Mouse (Mus musculus) large intestine, adult 2 months (tissue): ENCODE data around the gene Lurap1l. TPM values are rescaled to one million over a fixed set of nuclear protein-coding genes. Genes with fewer than 3 reads are reported as not detected.
"Not testable (repeated sequence)": the region's sequence is repeated elsewhere in the genome, so short reads cannot be mapped to it uniquely, and the experiment has no call there.

Experiments used
- DNase-seq: peaks from one replicate; pipeline ENCODE4 v3.0.0-alpha.2; 2012; ENCODE audit warnings: low read depth, low spot score
- WGBS: fragments of 180-500 bp; shearing (Covaris S2); methylation state at CpG from one replicate; pipeline ENCODE4 v1.1.7; 2018; 5-methylcytosine and 5-hydroxymethylcytosine counted together
- polyA plus RNA-seq: library from polyadenylated mRNA; depleted of rRNA; stranded (reverse); fragments of >200 nt; gene quantifications from 2 replicates; pipeline ENCODE4 v1.2.3, GENCODE M21; 2012

Lurap1l gene
- polyA plus RNA-seq, 1 experiment: 39.5 TPM

- DNase-seq: no peak
- 39% methylated on average over 2 of the region's 2 CpGs for WGBS
Observed at GRCm38 (mm10) chr4:80915211-80915610, 4.8 kb downstream of the Lurap1l start.

GRCm38 (mm10) chr4:80916695-80917094, 6.2 kb downstream of the Lurap1l start:
- 64% methylated on average over 3 of the region's 3 CpGs for WGBS
- DNase-seq: no peak

GRCm38 (mm10) chr4:80917128-80917527, 6.7 kb downstream of the Lurap1l start:
- not testable (repeated sequence) for DNase-seq
- WGBS: 33% methylated on average over 1 of the region's 1 CpGs

GRCm38 (mm10) chr4:80917812-80918211, 7.4 kb downstream of the Lurap1l start:
- DNase-seq: no peak
- 64% methylated on average over 3 of the region's 3 CpGs for WGBS

GRCm38 (mm10) chr4:80918526-80919129, 8.2 kb downstream of the Lurap1l start:
- whole genome bisulfite sequencing: 20% methylated on average over 3 of the region's 3 CpGs
- no peak for DNase-seq

- DNase-seq: no peak
- 48% methylated on average over 1 of the region's 1 CpGs for WGBS
Observed at GRCm38 (mm10) chr4:80919217-80919867, 8.9 kb downstream of the Lurap1l start.

DNA sequence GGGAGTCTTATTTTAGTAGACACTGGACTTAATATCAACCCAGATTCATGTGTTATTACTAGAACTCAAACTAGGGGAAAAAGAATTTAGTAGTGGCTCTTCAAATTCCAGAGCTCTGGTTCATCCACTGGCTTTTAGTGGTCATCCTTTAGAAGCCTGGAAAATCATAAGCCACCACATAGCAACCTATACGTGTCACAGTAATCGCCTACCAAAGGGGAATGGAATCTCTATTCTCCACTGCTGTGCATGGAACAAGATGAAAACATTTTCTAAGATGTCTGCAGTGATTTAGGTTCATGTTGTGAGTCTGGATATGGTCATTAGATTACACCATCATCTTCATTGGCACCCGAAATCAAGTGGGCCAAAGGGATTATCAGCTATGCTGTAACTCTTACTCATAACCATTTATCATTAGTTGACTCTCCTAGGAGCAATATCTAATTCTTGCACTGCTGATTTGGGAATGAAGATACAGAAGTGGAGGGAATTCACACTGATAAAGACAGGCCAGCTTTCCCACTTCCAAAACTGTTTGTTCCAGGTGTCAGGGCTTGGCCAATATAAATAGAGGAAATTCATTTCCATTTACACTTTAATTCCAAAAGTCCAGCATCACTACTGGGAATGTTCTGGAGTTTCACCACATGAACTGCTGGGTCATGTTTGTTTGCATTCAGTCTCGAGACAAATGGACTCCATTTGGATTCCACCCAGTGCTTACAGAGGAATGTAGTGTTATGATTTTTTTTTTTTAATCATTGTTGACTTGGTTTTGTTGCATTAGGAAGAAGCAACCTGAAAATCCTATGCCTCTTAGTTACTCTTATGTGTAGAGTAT, 11.4 kb downstream of the Lurap1l start:
- no peak for DNase-seq
- WGBS: 57% methylated on average over 4 of the region's 4 CpGs

DNA sequence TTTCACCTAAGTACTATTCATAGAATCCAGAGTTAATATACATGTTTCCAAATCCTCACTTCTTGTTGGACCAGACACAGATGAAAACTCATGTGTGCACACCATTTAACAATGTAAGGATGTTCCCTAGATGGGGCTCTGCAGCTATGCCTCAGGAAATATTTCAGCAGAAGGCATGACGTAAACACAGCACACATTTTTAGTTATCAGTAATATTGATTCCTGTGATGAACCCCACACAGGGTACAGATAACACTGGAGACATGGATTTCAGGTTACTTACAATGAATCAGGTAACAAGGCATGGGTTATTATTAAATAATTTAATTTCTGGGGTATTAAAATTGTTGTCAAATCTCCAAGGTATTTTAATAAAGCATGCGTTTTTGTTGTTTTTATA, 12.2 kb downstream of the Lurap1l start:
- WGBS: 83% methylated on average over 2 of the region's 2 CpGs
- DNase-seq: no peak

DNA sequence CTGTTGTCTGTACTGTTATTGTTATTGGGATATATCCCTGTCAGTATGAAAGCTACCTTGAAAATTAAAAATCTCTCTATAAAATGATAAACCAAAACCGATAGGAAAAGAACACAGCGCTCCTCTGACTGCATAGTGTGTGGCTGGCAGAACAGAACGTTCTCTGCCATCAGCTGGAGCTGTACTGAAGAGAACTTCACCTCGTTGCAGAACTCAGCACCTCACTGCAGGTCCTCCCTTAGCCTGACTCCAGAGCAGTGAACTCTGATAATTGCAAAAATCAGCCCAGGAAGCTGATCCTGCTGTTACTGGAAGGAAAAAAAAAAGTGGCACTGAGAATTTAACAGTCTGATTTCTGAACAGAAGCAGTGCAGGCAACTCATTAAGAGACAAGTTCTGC, 14.4 kb downstream of the Lurap1l start:
- 54% methylated on average over 4 of the region's 4 CpGs for WGBS

GRCm38 (mm10) chr4:80925752-80926519, 15.5 kb downstream of the Lurap1l start:
- 91% methylated on average over 6 of the region's 6 CpGs for WGBS
- no peak for DNase-seq

More for the DNA sequence above, 14.4 kb downstream of the Lurap1l start:
- no peak for DNase-seq

- no peak for DNase-seq
- WGBS: 91% methylated on average over 3 of the region's 3 CpGs
Observed at GRCm38 (mm10) chr4:80934749-80935148, 24.3 kb downstream of the Lurap1l start.

GRCm38 (mm10) chr4:80939115-80939514, 28.7 kb downstream of the Lurap1l start:
- no peak for DNase-seq
- 81% methylated on average over 2 of the region's 2 CpGs for WGBS

DNA sequence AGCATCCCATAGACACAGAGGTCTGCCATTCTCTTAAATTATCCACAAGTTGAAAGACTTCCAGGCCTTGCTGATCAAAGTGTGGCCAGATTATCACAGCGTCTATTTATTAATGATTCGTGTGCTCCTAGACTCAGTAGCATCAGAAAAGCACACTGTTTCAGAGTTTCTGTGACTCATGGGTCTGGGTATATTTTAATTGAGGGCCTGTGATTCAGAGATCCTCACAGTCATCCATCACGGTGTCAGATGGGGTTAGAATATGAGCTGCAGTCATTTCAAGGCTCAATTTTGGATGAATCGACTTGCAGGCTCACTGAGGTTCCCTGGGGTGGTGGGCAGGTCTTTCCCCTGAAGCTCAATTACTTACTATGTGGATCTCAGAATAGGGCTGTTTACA, 30.5 kb downstream of the Lurap1l start:
- DNase-seq: no peak
- WGBS: 72% methylated on average over 4 of the region's 4 CpGs

DNA sequence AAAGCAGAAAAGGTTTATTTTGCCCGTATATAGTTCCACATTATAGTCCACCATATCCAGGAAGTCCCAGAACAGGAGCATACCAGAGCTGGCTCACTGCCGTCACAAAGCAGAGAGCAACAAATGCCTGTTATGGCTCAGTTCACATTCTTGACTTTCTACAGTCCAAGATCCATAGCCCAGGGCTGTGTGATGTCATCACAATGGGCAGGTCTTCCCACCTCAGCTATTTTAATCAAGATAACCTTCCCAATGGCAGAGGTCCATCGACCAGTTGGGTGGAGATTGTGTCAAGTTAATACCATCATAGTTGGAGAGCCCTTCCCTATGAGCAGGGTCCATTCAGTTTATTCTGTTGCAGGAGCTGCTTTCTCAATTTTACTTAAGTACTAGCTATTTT, 31.5 kb downstream of the Lurap1l start:
- 51% methylated on average over 3 of the region's 3 CpGs for WGBS
- DNase-seq: no peak

GRCm38 (mm10) chr4:80944605-80945004, 34.2 kb downstream of the Lurap1l start:
- no peak for DNase-seq

GRCm38 (mm10) chr4:80949110-80949509, 38.7 kb downstream of the Lurap1l start:
- no peak for DNase-seq

DNA sequence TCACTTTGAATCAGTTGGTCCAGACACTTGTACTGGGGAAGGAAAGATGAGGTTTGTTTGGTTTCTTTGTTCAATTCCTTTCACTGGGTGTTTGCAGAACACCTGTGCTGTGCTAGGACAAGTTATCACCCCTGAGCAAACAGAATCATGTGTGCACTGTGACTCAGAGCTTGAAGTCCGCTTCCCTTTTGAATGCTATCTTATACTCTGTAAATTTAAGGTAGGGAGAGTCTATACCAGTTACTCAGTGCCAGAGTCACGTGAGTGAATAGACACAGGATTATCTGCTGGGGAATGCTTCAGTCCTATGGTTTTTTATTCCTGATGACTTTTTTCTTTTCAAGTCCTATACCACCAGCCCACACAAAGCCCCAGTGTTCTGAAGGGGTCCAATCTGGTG, 39.3 kb downstream of the Lurap1l start:
- WGBS: 24% methylated on average over 2 of the region's 2 CpGs
- peak; percentile 93 for DNase-seq

- WGBS: 18% methylated on average over 8 of the region's 8 CpGs
Observed at GRCm38 (mm10) chr4:80950280-80950781, 39.9 kb downstream of the Lurap1l start.

DNA sequence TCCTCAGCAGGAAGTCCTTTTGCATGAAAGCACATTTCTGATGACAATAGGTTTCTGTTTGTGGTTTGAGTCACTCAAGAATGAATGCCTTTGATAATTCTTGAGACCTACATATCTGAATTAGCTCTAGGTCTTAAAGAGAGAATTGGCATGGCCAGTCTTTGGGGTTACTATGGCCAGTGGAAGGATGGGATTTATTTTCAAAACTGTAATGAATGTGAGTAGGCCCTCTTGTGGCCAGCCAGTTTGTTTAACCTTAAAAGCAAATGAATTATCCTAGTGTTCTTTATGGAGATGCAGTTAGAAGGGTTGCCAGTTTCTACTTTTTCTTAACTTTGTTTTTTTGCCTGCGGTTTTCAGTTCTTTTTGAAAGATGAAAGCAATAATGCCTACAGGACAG, 42.2 kb downstream of the Lurap1l start:
- DNase-seq: no peak
- WGBS: 80% methylated on average over 1 of the region's 1 CpGs

More at GRCm38 (mm10) chr4:80950280-80950781, 39.9 kb downstream of the Lurap1l start:
- DNase-seq: no peak

GRCm38 (mm10) chr4:80955942-80956341, 45.5 kb downstream of the Lurap1l start:
- no peak for DNase-seq
- 46% methylated on average over 2 of the region's 2 CpGs for WGBS
